Mouse (Mus musculus) forelimb bud, embryonic 11.5 days (tissue): Measurements from ENCODE around the gene Lrmda.

Source experiments
- DNase-seq: peaks from one replicate; pipeline ENCODE4 v3.0.0-alpha.2; 2012; ENCODE audit warnings: low read depth, low spot score

Lrmda gene

DNA sequence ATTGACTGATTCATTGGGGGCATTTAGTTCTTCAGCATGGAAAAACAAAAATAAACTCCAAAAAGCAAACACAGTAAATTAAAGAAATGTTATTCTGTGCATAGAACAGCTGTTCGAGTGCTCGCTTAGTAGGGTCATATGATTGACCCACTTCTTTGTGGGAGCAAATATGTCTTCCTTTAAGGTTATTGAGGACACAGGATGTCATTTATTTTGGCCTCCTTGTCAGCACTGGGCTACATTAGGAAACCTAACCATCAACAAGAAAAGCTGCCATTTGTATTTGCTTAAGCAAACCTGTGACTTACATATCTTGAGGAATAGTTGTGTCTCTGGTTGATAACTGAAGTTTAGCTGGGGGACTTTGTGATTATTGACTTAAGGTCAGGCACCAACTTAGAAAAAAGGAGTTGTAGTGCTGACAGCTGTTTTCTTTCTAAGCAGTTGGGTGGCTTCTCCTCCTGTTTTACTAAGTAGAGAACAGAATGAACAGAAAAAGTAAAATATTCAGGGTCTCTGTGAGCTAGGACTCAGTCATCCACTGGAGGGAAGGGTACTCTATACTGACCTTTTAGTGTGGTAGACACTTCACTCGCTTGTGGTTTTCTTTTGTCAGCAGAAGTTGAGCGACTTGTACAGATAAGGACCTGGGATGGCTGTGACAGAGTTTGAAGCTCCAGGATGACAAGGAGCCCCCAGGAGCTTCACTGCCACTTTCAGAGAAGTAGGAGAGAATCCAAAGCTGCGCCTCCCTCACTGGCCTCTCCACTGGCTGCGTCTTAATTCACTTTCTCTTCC is 696.3 kb downstream of the Lrmda start:
- no peak for DNase-seq

DNA sequence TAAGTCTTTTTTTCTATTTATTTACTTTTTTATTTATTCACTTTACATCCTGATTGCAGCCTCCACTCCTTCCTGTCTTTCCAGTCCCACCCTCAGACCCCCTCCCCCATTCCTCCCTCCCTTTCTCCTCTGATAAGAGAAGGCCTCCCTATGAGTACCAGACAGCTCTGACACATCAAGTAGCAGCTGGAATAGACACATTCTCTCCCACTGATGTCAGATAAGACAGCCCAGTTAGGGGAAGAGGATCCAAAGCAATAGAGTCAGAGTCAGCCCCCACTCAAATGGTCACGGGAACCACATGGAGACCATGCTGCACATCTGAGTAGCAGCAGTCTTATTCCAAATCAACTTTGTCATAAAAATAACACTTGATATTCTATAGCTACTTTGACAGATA is 700.5 kb downstream of the Lrmda start:
- no peak for DNase-seq

DNA sequence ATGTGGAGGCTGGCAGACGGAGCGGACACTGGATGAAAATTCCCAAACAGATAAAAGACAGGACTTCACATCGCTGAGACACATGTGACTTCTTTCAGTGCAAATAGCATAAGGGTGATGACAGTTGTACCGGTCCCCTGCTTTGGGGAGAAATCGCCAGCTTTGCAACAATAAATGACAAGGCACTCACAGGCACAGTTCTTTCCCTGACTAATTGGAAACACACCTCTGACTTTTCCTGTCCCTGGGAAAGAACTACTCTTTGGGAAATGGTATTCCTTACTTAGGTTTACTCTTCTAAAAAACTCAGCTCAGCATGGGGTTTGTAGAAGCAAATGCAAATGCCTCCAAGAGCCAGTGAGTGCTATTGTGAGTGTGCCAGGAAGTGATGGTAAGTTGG is 702.3 kb downstream of the Lrmda start:
- DNase-seq, result peak; percentile 59

DNA sequence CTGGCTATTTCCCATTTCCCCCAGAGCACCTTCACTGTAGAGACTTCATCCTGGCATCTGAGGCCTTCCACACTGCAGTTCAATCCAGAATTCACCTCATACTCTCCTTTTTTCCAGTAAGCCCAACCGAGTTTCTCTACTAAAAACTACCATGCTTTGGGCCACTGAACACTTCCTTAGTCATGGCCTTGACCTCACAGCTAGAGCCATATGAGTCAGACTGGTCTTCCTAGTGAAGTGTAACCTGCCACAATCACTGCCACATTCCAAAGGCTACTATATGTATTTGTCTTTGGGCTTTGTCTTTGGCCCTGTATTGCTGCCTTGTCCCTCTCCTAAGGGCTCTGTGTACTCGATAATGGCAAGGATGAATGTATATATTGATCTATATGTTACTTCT is 708.0 kb downstream of the Lrmda start:
- DNase-seq, result no peak

DNA sequence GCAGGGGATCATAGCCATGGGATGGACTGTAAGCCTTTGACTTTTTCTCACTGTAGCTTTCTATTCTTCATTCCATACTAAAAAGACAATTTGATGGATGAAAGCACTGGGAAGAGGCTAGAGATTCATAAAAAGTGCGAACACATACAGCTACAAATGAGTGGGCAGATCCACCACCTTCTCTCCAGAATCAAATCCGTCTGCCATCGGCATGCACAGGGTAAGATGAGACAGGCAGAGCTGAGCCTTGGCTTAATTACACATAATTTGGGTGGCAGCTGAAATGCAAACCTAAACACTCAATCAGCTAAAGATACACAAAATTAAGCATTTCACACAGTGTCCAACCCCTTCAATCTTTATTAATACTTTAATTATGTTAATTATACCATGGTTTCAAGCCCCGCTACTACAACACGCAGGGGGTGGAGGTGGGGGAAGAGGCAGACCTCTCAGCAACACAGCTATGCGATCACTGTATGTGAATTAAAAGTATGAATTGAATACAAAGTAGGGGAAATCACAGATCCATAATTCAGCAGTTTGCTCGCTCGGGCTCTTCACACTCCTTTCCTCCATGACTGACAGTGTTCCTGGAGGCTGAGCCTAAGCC is 709.2 kb downstream of the Lrmda start:
- DNase-seq, result no peak

DNA sequence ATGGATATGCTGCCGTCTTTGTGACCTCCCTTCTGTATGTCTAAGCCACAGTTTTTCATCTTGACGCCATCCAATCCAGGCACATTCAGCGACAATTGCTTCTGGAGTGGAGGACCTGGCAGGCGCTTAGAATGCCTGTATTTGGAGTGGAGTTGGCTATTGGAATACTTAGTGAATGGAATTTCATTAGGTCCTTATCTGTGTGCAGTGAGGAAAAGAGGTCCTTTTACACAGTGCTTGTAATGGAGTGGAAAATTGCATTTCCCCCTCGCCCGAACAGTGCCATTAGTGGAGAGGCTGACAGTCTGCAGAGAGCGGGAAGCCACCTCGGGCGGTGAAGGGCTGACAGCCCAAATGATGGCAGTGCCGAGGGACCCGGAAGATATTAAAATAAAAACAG is 719.1 kb downstream of the Lrmda start:
- DNase-seq, result no peak

DNA sequence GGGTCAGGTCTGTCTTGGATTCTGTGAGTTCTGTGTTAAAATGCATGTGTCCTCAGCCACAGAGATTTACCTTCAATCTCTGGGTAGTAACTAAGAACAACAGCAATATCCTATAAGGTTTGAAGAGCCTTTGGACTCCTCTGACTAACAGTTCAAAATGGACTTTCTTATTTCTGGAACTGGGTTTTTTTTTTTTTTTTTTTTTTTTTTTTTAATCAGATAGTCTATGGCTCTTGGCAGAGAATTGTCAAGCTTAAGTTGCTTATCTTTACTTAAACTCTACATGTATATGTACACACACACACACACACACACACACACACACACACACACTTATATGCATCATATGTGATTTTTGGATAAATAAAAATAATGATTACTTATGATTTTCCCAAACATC is 723.0 kb downstream of the Lrmda start:
- DNase-seq, result no peak

DNA sequence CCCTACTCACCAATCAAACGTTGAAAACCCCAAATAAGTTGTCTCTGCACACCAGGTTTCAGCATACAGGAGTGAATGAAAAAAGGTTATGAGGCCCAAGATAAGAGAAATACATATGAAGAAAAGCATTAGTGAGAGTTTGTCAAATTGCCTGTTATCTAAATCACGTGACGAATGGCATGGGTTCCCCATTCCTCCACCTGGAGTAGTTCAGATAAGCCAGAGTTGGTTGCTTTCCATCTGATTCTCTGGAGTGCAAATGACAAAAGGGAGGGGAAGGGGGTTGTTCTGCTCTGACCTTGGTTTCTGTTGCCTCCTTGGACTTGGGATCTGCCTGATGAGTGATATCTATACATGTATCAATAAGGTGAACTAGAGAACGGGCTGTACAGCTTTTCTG is 723.8 kb downstream of the Lrmda start:
- no peak for DNase-seq

DNA sequence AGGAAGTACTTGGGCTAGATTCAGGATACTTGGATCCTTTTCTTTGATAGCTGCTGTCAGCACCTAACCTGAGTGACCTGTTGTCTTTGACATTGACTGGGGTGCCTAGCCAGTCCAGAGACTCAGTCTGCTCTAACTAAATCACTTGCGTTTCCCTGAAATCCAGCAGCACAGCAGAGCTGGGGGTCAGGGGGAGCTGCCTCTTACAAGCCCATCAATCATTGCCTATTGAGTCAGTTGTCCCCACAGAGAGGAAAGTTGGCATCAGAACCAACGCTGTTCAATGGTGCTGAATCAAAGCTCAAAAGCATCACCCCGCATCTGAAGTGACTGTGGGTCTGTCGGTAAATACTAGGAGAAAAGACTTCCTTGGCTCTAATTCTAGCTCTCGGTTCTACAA is 725.2 kb downstream of the Lrmda start:
- no peak for DNase-seq

DNA sequence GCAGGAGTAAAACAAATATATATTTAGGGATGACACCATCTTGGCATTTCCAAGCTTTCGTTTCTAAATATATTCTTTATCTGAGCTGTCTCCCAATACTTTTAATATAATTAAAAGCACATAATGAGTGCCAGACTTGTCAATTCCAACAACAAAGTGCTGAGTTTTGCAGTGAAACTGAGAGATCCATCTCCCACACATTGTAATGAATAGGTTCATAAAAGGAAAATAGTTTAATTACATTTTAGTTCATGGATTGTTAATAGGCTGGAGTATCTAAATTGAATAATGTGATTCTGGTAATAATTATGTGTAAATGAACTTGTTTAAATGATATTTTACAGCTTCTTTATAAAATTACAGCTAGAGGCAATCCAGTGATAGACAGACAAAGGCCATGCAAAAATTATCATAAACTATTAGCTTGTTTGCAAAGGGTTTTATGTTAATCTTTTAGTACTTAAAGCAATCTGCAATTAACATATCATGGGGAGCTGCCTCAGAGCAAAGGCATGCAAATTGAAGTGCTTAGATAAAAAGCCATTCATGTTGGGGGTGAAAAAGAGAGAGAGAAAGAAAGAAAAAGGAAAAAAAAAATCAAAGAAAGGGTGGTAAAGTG is 725.9 kb downstream of the Lrmda start:
- DNase-seq, result no peak

DNA sequence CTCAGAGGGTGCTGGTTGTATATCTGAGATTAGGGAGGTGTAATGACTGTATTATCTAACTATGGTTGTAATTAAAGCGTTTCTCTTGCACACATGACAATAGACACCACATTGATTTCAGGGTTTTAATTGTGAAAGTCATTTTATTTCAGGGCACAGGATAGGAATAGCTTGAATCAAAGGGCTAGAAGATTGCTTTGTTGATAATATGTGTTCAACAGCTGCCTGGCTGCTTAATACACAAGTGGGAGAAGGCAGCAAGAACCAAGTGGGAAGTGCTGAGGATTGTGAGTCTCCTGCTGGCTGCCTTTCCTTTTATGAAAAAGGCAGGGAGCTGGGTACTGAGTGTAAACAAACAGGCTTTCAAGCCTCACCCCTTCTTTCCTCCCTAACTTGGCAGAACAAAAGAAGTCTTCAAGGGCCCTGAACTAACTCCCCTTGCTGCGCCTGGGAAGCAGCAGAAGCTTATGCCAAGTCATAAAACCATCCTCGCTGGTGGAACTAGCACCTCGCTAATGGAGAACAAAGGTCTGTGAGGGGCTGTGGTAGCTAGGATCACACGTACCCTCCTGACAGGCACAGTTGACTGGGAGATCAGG is 726.5 kb downstream of the Lrmda start:
- DNase-seq, result peak; percentile 36

DNA sequence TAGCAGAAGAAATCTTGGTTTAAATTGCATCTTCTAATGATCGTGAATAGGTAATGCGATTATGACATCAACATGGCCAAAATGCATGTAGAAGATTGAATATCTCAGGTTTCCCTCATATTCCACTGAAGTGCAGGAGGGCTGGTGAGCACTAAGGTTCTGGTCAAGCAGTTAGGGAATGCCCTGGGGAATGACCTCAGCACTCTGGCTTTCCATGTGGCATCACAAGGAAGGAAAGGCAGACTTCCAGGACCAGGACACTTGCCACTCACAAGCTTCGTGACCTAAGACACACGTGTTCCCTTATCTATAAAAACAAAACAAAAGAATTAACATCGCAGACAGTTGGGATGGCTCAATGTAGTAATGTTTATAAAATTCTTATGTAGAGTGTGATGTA is 728.3 kb downstream of the Lrmda start:
- no peak for DNase-seq

DNA sequence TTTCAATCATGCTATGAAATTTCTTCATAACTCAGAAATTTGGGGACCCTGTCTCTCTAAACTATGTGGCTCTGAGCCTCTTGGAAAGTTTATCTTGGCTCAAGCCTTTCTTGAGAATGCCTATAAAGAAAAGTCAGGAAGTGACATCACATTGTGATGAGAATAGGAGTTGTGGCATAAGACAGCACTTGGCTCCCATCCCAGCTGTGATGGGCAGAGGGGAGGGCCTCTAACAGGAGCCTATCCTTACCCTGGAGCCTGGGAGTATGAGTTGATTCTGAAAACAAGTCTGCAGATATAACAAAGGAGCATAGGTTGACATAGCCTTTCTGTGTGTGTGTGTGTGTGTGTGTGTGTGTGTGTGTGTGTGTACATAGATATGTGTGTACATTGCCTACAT is 730.9 kb downstream of the Lrmda start:
- DNase-seq, result no peak

DNA sequence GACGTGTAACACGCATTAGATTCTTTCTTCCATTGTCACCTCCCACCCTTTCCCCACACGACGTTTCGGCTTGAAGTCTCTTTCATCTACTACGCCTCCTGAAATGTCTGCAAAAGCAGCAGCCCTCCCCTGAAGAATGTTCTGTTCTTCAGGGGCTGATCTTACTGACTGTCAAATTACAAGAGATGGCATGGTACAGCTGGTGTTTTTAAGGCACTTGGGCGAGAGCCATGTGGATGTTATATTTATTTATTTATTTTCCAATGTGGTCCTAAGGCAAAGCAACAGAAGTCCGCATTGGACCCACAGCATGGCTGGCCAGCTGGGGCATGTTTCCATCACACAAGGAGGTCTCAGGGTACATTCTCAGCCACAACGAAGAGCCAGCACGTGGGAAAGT is 731.8 kb downstream of the Lrmda start:
- no peak for DNase-seq

DNA sequence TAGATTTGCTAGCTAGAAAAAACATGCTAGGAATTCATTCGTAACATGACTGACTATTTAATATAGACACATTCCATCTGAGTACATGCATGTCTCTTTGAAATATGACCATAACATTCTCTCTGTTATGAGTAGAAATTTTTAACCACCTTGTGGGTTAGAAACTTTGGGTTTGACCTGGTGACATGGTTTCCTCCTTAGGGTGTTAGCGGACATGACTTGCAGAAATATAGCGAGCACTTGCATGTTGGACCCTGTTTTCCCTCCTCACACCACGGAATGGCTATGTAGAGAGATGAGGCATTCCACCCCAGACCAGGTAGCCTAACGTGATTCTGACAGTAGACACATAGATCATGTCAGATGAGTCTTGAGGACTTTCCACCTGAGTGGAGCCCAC is 735.1 kb downstream of the Lrmda start:
- no peak for DNase-seq

DNA sequence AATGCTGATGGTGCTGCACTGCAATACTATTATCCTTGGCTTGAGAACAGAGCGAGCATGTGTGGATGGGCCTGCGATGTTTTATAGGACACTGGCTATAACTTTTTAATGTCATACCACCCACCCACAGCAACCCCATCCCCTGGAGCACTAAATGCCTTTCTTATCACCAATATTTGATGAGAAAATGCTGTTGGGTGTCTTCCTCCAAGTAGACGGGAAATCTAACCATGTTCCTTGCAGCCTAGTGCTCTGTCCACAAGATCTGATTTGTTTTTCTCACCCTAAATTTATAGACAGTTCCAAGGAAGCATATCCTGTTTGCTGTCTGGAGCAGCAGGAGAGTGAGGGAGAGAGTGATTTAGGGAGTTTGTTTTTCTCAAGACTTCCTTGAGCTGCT is 738.0 kb downstream of the Lrmda start:
- DNase-seq, result no peak

DNA sequence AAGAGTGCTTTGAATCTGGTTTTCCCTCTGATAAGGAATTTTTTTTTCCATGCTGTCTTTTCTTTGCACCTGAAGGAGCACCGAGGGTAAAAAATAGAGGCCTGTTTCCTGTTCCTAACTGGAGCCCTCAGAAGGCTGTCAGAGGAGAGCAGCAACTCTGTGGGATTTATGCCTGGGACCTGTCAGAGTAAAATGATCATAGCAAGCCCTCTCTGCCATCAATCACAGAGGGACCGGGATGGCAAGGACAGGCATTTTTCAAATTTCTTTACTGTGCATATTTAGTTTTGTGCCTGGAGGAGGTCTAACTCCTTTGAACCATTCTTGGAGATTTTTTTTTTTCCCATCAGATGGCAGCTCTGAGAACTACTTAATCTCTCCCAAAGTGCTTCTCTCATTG is 739.7 kb downstream of the Lrmda start:
- DNase-seq, result no peak

DNA sequence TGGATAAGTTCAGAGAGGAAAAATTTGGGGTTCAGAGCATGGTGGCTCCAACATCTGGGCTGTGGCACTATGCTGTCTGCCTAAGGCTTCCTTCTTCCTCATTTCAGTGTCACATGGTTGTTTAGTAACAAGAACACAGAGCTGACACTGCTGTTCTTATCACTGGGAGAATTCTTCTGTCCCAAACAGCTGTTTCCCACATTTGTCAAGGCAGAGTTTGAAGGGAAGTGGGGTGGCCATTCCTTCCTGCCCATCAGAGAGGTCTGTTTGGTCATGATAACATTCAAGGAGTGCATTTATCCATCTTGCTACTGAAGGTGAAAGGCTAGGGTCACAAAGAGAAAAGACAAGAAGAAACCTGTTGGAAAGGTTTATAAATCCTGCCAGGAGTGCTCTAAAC is 740.2 kb downstream of the Lrmda start:
- no peak for DNase-seq

DNA sequence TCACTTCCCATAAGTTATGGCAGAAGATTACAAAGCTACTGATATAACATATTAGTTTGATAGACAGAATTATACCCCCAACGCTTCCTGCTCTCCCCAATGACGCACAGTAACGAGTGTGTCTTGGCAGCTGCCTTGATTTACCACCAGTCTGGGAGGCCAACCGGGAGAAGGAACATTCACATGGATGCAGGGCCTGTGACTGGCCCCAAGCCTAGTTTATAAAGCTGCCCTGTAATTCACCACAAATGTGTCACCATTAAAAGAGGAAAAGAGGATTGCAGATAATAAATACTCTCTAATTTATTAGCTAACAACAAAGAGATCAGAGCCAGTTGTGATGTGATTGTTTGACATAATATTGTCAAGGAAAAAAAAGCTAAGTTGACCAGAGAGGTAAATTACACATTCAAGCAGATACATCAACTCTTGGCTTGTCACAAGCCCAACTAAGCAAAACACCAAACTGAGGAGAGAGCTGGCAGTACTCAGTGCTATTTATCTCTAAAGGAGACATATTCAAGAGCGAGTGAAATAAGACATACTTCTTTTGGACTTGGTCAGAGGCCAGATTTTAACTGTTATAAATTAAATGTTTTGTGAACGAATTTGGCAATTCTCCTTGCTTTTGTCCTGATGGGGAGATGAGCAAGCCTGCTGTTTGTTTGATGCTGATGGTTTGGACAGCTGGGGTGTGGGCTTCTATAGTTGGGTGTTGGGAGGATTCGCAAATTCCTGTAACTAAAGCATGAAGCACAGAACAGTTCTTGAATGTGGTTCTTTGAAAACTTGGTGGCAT is 740.9 kb downstream of the Lrmda start:
- DNase-seq, result no peak

DNA sequence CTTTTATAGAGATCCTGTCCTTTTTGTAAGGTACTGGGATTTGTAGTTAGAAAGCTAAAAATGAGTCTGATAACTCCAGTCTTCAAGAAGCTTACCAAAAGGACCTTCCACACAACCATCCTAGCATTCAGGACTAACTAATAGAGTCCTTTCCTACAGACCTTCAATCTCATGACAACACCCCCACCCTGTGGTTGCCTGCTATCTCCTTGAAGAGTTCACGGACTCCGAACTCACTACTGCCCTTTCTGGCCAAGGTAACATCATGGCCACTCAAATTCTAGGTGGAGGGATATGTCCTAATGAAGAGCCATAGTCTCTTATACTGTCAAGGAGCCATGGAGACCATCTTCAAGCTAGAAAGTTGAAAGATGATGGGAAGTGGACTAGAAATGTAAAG is 762.2 kb downstream of the Lrmda start:
- no peak for DNase-seq

DNA sequence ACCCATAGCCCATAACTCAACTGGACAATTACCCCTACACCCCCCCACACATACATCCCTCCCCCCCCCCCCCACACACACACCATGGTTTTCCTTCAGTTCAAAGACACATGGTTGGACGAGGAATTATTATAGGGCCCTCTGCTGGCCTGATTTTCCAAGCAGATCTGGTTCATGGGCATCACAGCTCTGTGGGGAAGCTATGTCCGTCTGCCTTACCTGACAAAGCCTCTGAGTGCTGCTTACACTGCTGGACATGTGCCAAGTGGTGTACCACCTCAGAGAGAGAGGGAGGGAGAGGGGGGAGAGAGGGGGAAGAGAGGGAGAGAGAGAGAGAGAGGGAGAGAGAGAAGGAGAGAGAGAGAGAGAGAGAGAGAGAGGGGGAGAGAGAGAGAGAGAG is 762.9 kb downstream of the Lrmda start:
- DNase-seq, result no peak
